Mouse (Mus musculus): ENCODE data around the gene Efcab8.
A peak's percentile ranks its signal among the peaks of the same experiment; 100 is the strongest.

The Efcab8 gene

GRCm38 (mm10) chr2:153779394-153779981 is at the start of gene Efcab8:
Efcab8 (plus strand) TSS chr2:153779931.
- DNase-seq (ENCODE audit: inconsistent ontology term) = no peak

- DNase-seq (ENCODE audit: inconsistent ontology term) = no peak
These were observed 45.7 kb upstream of the Efcab8 start for GRCm38 (mm10) chr2:153734033-153734432.

GRCm38 (mm10) chr2:153740500-153741436 is 39.0 kb upstream of the Efcab8 start, which contains the start of gene Mapre1:
Mapre1 (plus strand) TSS chr2:153741274.
- DNase-seq (ENCODE audit: inconsistent ontology term) = peak; percentile 99

- DNase-seq (ENCODE audit: inconsistent ontology term) = no peak
These were observed 38.2 kb upstream of the Efcab8 start for GRCm38 (mm10) chr2:153741437-153742065.

- DNase-seq (ENCODE audit: inconsistent ontology term) = no peak
These were observed 31.7 kb upstream of the Efcab8 start for GRCm38 (mm10) chr2:153747994-153748393.

GRCm38 (mm10) chr2:153750363-153750762 is 29.4 kb upstream of the Efcab8 start:
- peak; percentile 37 for DNase-seq (ENCODE audit: inconsistent ontology term)

GRCm38 (mm10) chr2:153762121-153762520 is 17.6 kb upstream of the Efcab8 start:
- no peak for DNase-seq (ENCODE audit: inconsistent ontology term)

GRCm38 (mm10) chr2:153767484-153767883 is 12.2 kb upstream of the Efcab8 start:
- DNase-seq (ENCODE audit: inconsistent ontology term) = no peak

GRCm38 (mm10) chr2:153768881-153769280 is 10.8 kb upstream of the Efcab8 start:
- DNase-seq (ENCODE audit: inconsistent ontology term) = peak; percentile 77

- DNase-seq (ENCODE audit: inconsistent ontology term) = no peak
These were observed 6.8 kb upstream of the Efcab8 start for GRCm38 (mm10) chr2:153772950-153773349.

GRCm38 (mm10) chr2:153775472-153775871 is 4.3 kb upstream of the Efcab8 start:
- DNase-seq (ENCODE audit: inconsistent ontology term) = no peak

GRCm38 (mm10) chr2:153778638-153779362 is 931 bp upstream of the Efcab8 start:
- peak; percentile 69 for DNase-seq (ENCODE audit: inconsistent ontology term)

GRCm38 (mm10) chr2:153781181-153781580 is 1.4 kb downstream of the Efcab8 start:
- DNase-seq (ENCODE audit: inconsistent ontology term) = no peak

- no peak for DNase-seq (ENCODE audit: inconsistent ontology term)
These were observed 4.9 kb downstream of the Efcab8 start for GRCm38 (mm10) chr2:153784668-153785067.

GRCm38 (mm10) chr2:153793366-153793765 is 13.6 kb downstream of the Efcab8 start:
- DNase-seq (ENCODE audit: inconsistent ontology term) = no peak

- peak; percentile 7 for DNase-seq (ENCODE audit: inconsistent ontology term)
These were observed 15.4 kb downstream of the Efcab8 start for GRCm38 (mm10) chr2:153795090-153795489.

- peak; percentile 37 for DNase-seq (ENCODE audit: inconsistent ontology term)
These were observed 27.7 kb downstream of the Efcab8 start for GRCm38 (mm10) chr2:153807464-153807863.

GRCm38 (mm10) chr2:153808146-153808545 is 28.4 kb downstream of the Efcab8 start:
- peak; percentile 50 for DNase-seq (ENCODE audit: inconsistent ontology term)

- no peak for DNase-seq (ENCODE audit: inconsistent ontology term)
These were observed 29.1 kb downstream of the Efcab8 start for GRCm38 (mm10) chr2:153808841-153809240.

- DNase-seq (ENCODE audit: inconsistent ontology term) = no peak
These were observed 30.2 kb downstream of the Efcab8 start for GRCm38 (mm10) chr2:153809921-153810320.

GRCm38 (mm10) chr2:153822005-153822543 is 42.3 kb downstream of the Efcab8 start:
- no peak for DNase-seq (ENCODE audit: inconsistent ontology term)
